9 mouse cellular contexts compared by ENCODE assay signal in the genomic region with DNA sequence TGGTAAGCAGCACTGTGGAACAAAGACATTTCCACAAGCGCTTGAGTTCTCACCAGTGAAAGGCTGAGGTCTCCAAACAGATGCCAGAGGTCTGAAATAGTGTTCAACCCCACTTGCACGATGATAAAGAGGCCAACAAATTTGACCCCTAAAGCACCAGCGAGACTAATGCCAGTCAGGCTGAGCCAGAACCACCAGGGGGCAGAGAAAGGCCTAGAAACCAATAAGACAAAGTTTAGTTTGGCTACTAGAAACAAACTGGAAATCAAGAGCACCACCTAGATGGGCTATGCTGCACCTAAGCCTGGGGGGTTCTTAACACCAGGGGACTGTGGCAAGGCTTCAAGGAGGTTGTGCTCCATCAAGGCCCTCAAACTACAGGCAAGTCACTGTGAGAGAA. TPM values are rescaled to one million over a fixed set of nuclear protein-coding genes. Genes with fewer than 3 reads are reported as not detected.
DNase-seq lines count a peak whose midpoint lies in the region; ATAC-seq and TF ChIP-seq lines count a peak whose summit lies in the region.
"Had no signal": no experiment of that assay in that cellular context is flagged by ENCODE, and none has a peak within 500 bp of the region (broad histone marks: within the 10 kb centered on the region; RNA-seq: fewer than 3 reads in every experiment).

No protein-coding gene starts in this region.

- DNase-seq in hindbrain, embryonic 10.5 days (ENCODE audit: low spot score): peak; percentile 23
- DNase-seq in 3T3-L1 (ENCODE audit: low read depth, low spot score): peak; percentile 32
- no peak for DNase-seq in G1E (ENCODE audit: low spot score)
- DNase-seq in mesoderm, embryonic 11.5 days (ENCODE audit: low read depth, low spot score): peak; percentile 12
- DNase-seq in frontal cortex, postnatal 25 days (ENCODE audit: low spot score in 2 of 2): no peak

- no peak overlapping the region for H3K27ac ChIP-seq in hindbrain, embryonic 10.5 days
- H3K27ac ChIP-seq in hindbrain, embryonic 12.5 days: no peak overlapping the region
- no peak overlapping the region for H3K27ac ChIP-seq in forebrain, embryonic 16.5 days (ENCODE audit: low read length)
- H3K27ac ChIP-seq: liver, embryonic 15.5 days had no signal

- no peaks in the 10 kb centered on the region for H3K4me1 ChIP-seq in hindbrain, embryonic 10.5 days (replicated peaks)
- H3K4me1 ChIP-seq in hindbrain, embryonic 12.5 days: no peaks in the 10 kb centered on the region
- no peaks in the 10 kb centered on the region for H3K4me1 ChIP-seq in G1E (ENCODE audit: insufficient read depth, low read depth, low read length)
- H3K4me1 ChIP-seq in forebrain, embryonic 16.5 days (replicated peaks; ENCODE audit: control insufficient read depth, insufficient read depth, low read length): peaks cover 3% of the 10 kb centered on the region

- H3K9ac ChIP-seq in hindbrain, embryonic 12.5 days: no peak overlapping the region
- no peak overlapping the region for H3K9ac ChIP-seq in forebrain, embryonic 16.5 days (replicated peaks; ENCODE audit: low read depth, low read length)
- H3K9ac ChIP-seq: liver, embryonic 15.5 days had no signal

- WGBS in hindbrain, embryonic 10.5 days: 68% methylated on average over 3 of the region's 3 CpGs
- 73% methylated on average over 3 of the region's 3 CpGs for WGBS in hindbrain, embryonic 12.5 days
- 52% methylated on average over 3 of the region's 3 CpGs for WGBS in forebrain, embryonic 16.5 days

- TF ChIP-seq CTCF in G1E (IDR thresholded peaks at IDR 0.05; ENCODE audit: low read depth, low read length): peak; percentile 24; the same call in 1 of the 2 replicates

- no peak overlapping the region for H3K4me2 ChIP-seq in hindbrain, embryonic 12.5 days (replicated peaks)
- no peak overlapping the region for H3K4me2 ChIP-seq in forebrain, embryonic 16.5 days (ENCODE audit: low read length)
- H3K4me2 ChIP-seq: liver, embryonic 15.5 days had no signal

- ATAC-seq in hindbrain, embryonic 12.5 days (ENCODE audit: low FRiP score): no peak
- ATAC-seq in G1E (ENCODE audit: extremely low read depth, insufficient number of reproducible peaks, low FRiP score, poor library complexity, severe bottlenecking): no peak
- 0 out of 2 replicates have a peak, but pooled peaks have one; percentile 18 for ATAC-seq in forebrain, embryonic 16.5 days
- no peak for ATAC-seq in frontal cortex, adult (ENCODE audit: low TSS enrichment)

- H3K27me3 ChIP-seq in hindbrain, embryonic 10.5 days (ENCODE audit: insufficient read depth, poor library complexity, severe bottlenecking): no peaks in the 10 kb centered on the region
- H3K27me3 ChIP-seq in hindbrain, embryonic 12.5 days: no peaks in the 10 kb centered on the region
- no peaks in the 10 kb centered on the region for H3K27me3 ChIP-seq in G1E (ENCODE audit: insufficient read depth, low read length)
- H3K27me3 ChIP-seq in forebrain, embryonic 16.5 days (replicated peaks; ENCODE audit: control insufficient read depth, insufficient read depth, low read length): no peaks in the 10 kb centered on the region
- H3K27me3 ChIP-seq: liver, embryonic 15.5 days had no signal

- H3K36me3 ChIP-seq in hindbrain, embryonic 10.5 days: peaks cover 65% of the 10 kb centered on the region
- H3K36me3 ChIP-seq in hindbrain, embryonic 12.5 days: peaks cover 43% of the 10 kb centered on the region; the same call in 1 of the 2 replicates
- H3K36me3 ChIP-seq in G1E (replicated peaks): peaks cover 78% of the 10 kb centered on the region
- 0 out of 2 replicates have a peak, but pooled peaks cover 2% of the 10 kb centered on the region for H3K36me3 ChIP-seq in forebrain, embryonic 16.5 days (ENCODE audit: control insufficient read depth, insufficient read depth)
- H3K36me3 ChIP-seq: liver, embryonic 15.5 days had no signal

- H3K9me3 ChIP-seq in hindbrain, embryonic 10.5 days: no peaks in the 10 kb centered on the region
- no peaks in the 10 kb centered on the region for H3K9me3 ChIP-seq in hindbrain, embryonic 12.5 days (replicated peaks)
- no peaks in the 10 kb centered on the region for H3K9me3 ChIP-seq in G1E (replicated peaks)
- no peaks in the 10 kb centered on the region for H3K9me3 ChIP-seq in forebrain, embryonic 16.5 days (ENCODE audit: control insufficient read depth, low read length)
- H3K9me3 ChIP-seq: liver, embryonic 15.5 days had no signal

- H3K4me3 ChIP-seq in hindbrain, embryonic 10.5 days: no peak overlapping the region
- no peak overlapping the region for H3K4me3 ChIP-seq in hindbrain, embryonic 12.5 days
- H3K4me3 ChIP-seq in G1E (ENCODE audit: low read depth, low read length): no peak overlapping the region
- no peak overlapping the region for H3K4me3 ChIP-seq in forebrain, embryonic 16.5 days (replicated peaks; ENCODE audit: low read length)
- H3K4me3 ChIP-seq: liver, embryonic 15.5 days had no signal

RNA-seq across cellular contexts. Expression of a gene that starts 15.3 kb away (rescaled TPM):
- 29.3 and 32.9 TPM in 2 replicates for polyA plus RNA-seq in hindbrain, embryonic 10.5 days (2016; fragmentation: Nextera tagmentation; extraction: Ambion mirVana)
- 24.1 and 24.6 TPM in 2 replicates for polyA plus RNA-seq in hindbrain, embryonic 12.5 days (2016; fragmentation: Nextera tagmentation; extraction: Ambion mirVana)
- total RNA-seq in G1E (2014; fragmentation: Nextera tagmentation): 71.9 and 80.9 TPM in 2 replicates
- total RNA-seq in G1E (2017): 51.5 and 54.2 TPM in 2 replicates
- 6.6 and 7.2 TPM in 2 replicates for polyA plus RNA-seq in G1E (2012)
- polyA plus RNA-seq in forebrain, embryonic 16.5 days (2015; fragmentation: Nextera tagmentation; extraction: Ambion mirVana): 26.8 and 30.0 TPM in 2 replicates

RNA-seq across cellular contexts. Expression of a gene that starts 16.1 kb away (rescaled TPM):
- polyA plus RNA-seq in hindbrain, embryonic 10.5 days (2016; fragmentation: Nextera tagmentation; extraction: Ambion mirVana): 15.3 and 15.4 TPM in 2 replicates
- 16.2 and 17.7 TPM in 2 replicates for polyA plus RNA-seq in hindbrain, embryonic 12.5 days (2016; fragmentation: Nextera tagmentation; extraction: Ambion mirVana)
- total RNA-seq in G1E (2014; fragmentation: Nextera tagmentation) (12.7 and 14.0 TPM in 2 replicates), G1E (2017) (10.6 and 11.9 TPM in 2 replicates)
- 5.0 and 5.3 TPM in 2 replicates for polyA plus RNA-seq in G1E (2012)
- 12.7 and 13.4 TPM in 2 replicates for polyA plus RNA-seq in forebrain, embryonic 16.5 days (2015; fragmentation: Nextera tagmentation; extraction: Ambion mirVana)

RNA-seq across cellular contexts. Expression of a gene that starts 29.3 kb away (rescaled TPM):
- 0.27 and 0.35 TPM in 2 replicates for polyA plus RNA-seq in hindbrain, embryonic 10.5 days (2016; fragmentation: Nextera tagmentation; extraction: Ambion mirVana)
- polyA plus RNA-seq in hindbrain, embryonic 12.5 days (2016; fragmentation: Nextera tagmentation; extraction: Ambion mirVana): 0.33 and 0.43 TPM in 2 replicates
- total RNA-seq in G1E (2014; fragmentation: Nextera tagmentation) (not detected in 2 replicates), G1E (2017) (0.23 and 0.49 TPM in 2 replicates)
- polyA plus RNA-seq in G1E (2012): not detected in 2 replicates
- 2.2 and 3.7 TPM in 2 replicates for polyA plus RNA-seq in forebrain, embryonic 16.5 days (2015; fragmentation: Nextera tagmentation; extraction: Ambion mirVana)
- polyA plus RNA-seq: liver, embryonic 15.5 days had no signal

Comparison
In these comparisons a context has a peak if more than half of its experiments do, and no peak if none do; other contexts are left out.
1. DNase-seq: peak in hindbrain, embryonic 10.5 days (single experiment), 3T3-L1 (single experiment) and mesoderm, embryonic 11.5 days (single experiment); none in G1E (single experiment) and frontal cortex, postnatal 25 days (0 of 2).